Mouse (Mus musculus) brain, embryonic 14.5 days (tissue): ENCODE measurements around the gene Recql. TPM values are rescaled to one million over a fixed set of nuclear protein-coding genes. Genes with fewer than 3 reads are reported as not detected.
"Not testable (repeated sequence)": the region's sequence is repeated elsewhere in the genome, so short reads cannot be mapped to it uniquely, and the experiment has no call there.

Experiments
- DNase-seq: peaks from one replicate; pipeline ENCODE4 v3.0.0-alpha.2; 2011; ENCODE audit warnings: low read depth
- CTCF ChIP-seq: fragments of 200-500 bp; IDR thresholded peaks from 2 replicates; pipeline ENCODE4 v1.5.1; 2012; ENCODE audit warnings: inconsistent platforms, mild to moderate bottlenecking, moderate library complexity, borderline replicate concordance; ENCODE audit not compliant: insufficient read depth, insufficient read length; ENCODE audit errors: extremely low read depth
- POLR2A ChIP-seq: fragments of 200-500 bp; IDR thresholded peaks from 2 replicates; pipeline ENCODE4 v1.6.1; 2012; ENCODE audit warnings: mild to moderate bottlenecking, inconsistent platforms, borderline replicate concordance; ENCODE audit not compliant: poor library complexity, insufficient read depth, insufficient read length, severe bottlenecking; ENCODE audit errors: extremely low read depth
- polyA plus RNA-seq: library from polyadenylated mRNA; depleted of rRNA; stranded (reverse); fragments of >200 nt; gene quantifications from 2 replicates; pipeline ENCODE4 v1.2.3, GENCODE M21; 2012

Gene Recql
- polyA plus RNA-seq, 1 experiment: 19.5 TPM

DNA sequence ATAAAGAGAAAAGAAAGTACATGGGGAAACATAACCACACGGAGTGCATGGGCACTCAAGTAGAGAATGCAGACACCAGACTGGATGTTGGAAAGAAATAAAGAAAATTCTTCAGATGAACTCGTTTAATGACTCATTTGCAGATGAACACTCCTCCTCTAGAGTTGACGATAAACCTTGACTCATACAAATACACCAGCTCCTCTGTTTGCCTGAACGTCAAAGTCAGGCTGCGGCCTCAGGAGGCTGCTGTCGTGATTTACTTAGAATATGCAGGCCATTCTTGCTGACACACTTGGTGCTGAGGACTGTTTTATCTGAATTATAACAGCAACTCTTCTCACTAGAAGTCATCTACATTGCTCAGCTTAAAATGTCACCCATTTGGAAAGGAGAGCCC lies 24.9 kb downstream of the Recql start:
- no peak for TF ChIP-seq CTCF
- TF ChIP-seq POLR2A: no peak
- no peak for DNase-seq

DNA sequence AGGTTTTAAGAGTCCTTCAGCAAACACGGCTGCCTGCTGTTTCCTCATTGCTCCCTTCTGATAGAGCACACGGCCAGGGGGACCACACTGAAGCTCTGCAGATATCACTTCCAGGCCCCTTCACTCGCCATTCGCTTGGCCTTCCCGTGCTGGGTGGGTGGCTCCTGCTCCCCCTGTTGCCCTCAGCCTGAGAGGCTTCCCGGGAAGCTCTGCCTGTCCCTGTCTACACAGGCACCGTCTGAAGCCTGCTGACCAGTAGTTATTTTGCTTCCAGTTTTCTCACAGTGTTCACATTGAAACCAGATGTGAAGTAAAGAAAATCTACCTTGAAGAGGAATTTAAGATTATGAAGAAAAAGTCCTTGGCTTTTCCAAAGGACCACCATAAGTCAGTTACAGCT lies 29.8 kb downstream of the Recql start:
- no peak for DNase-seq
- no peak for TF ChIP-seq CTCF
- no peak for TF ChIP-seq POLR2A

DNA sequence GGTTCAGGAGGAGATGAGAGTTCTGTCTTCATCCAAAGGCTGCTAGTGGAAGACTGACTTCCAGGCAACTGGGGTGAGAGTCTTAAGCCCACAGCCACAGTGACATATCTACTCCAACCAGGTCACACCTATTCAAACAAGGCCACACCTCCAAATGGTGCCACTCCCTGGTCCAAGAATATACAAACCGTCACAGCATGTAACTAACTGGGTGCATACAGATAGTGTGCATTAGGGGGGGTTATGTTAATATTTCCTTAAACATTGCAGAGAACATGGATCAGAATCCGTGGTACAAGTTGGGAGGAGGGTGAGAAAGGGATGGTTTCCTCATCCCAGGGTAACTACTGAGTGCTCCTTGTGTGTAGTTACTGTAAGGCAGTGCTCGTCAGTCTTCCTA lies 34.8 kb downstream of the Recql start:
- DNase-seq: not testable (repeated sequence)

DNA sequence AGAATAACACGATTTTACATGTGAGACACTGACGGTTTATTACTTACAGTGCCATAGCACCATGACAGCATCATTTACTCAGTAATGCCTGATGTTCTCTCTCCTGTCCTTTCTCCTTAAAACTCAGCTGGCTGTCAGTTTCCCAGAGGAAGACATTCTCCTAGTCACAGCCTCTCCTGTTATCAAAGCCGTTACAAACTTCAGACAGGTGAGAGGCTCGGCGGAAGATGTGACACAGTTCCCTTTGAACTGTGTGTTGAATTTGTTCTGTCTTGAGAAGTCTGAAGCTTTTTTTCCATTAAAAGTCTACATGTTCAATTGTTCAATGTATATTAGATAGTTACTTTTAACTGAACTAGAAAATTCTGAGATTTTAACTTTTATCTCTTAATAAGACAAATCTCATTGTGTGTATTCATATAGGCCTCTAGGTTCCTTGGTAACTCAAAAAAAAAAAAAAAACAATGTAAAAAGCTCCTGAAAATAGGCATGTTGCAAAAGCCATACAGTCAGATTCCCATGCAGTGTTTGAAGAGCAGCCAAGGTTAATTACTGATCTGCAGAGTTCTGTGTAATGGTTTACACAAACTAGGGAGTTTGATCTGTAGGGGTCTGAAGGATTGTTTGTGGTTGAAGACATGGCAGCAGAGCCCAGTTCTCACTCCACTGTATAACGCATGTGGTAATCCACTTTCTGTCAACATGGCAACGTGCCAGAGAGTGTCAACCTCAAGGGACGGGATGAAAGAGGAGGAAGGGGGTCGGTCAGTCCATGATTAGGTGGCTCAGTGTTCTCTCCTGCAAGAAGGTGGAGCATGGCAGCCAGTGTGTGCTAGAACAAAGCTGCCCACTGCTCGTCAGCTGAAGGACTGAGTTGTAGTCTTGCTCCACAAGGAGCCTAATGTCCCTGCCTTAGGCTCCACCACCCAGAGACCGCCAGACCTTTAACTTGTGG lies 39.2 kb downstream of the Recql start:
- TF ChIP-seq POLR2A (no peak), CTCF (no peak)
- DNase-seq: peak; percentile 11

DNA sequence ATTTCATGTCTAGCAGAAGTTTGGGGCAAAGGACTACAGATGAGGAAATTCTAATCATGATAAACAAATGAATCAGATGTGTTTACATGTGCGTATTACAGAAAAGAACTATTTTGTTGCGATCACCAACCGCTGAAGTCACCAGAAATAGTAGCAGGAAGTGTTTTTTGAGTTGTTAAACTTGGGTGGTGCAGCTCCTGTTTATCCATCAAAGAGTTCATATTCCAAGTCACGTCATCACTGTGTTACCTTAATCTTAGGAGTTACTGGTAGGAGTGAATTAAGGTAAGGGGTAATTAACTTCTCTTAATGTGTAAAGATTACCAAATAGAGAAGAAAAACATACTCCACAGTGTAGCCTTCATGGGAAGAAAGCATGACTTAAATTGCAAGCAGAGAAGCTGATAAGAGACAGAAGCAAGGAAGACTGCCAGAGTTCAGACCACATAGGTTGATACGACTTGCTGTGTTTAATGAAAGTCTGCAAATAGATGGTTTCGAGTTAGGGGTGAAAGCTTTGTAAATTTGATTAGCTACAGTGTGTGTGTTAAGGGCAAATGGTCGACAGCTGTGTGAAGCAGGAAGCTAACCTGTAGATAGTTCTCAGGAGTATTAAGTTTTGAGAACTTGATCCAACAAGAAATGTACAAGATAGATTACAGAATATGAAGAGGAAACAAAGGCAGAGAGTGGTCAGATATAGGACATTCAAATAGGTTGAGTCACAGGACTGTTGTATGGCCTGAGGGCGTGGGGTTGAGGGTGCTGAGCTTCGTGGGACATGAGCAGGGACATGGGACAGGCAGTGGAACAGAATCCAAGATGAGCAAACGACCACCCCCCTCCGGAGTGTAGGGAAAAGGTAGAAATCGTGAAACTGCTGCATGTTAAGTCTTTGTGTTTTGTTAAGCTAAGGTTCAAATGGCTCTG lies 40.4 kb downstream of the Recql start:
- TF ChIP-seq CTCF (no peak), POLR2A (no peak)
- no peak for DNase-seq

DNA sequence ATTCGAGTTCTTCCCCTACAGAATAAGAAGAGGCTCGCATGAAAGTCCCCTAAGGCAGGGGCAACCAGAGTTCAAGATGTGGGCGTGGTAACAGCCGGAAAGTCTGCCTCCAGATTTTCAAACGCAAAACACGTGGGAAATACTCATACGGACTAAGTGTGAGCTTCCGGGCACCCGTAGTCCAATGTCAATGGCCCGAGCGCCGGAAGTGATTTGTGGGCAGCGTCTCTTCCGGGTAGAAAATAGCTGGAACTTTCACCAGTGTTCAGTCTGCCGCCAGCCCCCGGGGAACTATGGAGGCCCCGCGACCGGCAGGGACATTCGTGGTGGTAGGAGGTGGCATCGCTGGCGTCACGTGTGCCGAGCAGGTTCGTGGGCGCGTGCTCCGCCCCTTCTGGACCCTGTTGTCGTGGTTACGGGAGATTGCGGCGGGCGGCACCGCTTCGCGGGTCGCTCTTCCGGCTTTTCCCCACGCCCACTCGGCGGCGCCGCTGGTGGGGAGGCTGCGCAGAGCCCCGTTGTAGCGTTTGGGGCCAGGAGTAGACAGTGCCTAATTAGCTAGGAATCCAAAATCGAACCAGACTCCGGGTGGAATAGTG lies 41.3 kb downstream of the Recql start, which contains the start of gene Pyroxd1:
TSS of gene Pyroxd1 (plus strand) at position 215 of the 599 bp plus-strand sequence.
- TF ChIP-seq POLR2A (no peak), CTCF (no peak)
- peak; percentile 98 for DNase-seq

DNA sequence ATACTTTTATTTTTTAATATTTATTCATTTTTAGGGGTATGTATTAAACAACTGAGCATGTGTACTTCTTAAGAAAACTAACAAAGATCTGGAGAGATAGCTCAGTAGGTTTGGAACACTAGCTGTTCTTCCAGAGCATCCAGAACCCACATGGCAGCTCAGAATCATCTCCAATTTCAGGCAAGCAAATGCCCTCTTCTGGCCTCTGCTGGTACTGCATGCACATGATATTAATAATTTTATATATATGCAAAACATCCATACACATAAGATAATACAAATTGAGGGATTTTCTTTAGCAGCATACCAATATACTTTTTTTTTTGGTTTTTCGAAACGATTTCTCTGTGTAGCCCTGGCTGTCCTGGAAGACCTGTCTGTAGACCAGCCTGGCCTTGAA lies 43.3 kb downstream of the Recql start:
- TF ChIP-seq POLR2A: no peak
- peak; percentile 62; the same call in 1 of the 2 replicates for TF ChIP-seq CTCF
- DNase-seq: peak; percentile 64

DNA sequence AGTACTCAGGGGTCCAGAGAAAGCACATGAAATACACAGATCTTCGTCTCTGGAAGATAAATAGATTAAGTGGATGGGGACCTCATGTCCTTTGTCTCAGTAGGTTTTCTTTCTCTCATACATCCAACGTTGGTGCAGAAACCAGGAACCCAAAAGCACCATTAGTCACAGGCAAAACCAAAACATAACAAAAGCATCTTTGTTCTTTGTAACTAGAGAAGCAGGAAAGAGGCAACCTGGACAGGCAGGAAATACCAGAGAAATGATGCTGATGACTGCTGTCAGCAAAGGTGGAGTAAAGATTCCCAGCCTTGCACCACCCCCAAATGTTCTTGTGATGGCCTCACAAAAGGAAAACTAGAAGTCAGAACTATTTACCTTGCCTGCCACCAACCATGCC lies 47.3 kb downstream of the Recql start:
- DNase-seq: no peak
- TF ChIP-seq POLR2A (no peak), CTCF (no peak)

DNA sequence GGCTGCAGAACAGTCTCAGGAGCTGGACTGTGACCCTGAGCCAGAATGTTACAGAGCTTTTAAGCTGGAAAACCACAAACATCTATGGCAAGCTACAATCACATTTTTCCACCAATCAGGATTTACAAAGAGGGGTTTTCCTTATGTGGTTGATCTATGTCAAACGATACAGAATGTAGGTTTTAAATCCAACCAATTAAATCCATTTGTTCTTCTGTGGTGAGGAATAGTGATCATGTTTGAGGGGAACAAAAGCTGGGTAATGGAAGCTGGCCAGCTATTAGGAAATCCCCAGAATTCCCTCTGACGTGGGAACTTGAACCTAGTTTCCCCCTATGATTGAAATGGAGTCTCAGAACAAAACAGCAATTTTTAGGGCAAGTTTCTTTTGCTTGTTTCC lies 47.9 kb downstream of the Recql start:
- no peak for DNase-seq
- TF ChIP-seq CTCF (no peak), POLR2A (no peak)

DNA sequence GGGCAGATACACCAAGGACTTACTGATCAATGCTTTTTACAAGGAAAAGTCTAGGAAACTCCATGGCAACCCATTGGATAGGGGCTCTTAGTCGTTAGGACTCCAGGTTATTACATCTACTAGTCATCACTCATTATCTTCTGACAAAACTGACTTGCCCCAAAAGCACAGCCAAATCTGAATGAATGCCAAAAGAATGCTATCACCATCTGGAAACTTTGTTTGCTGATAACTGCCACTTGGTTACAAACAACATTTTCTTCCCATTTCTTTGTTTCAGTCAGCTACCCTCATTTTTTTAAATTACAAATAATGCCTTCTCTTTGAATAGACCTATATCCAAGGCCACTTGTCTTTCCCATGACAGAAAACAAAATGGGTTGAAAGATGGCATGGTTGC lies 57.7 kb downstream of the Recql start:
- no peak for TF ChIP-seq CTCF
- no peak for TF ChIP-seq POLR2A
- DNase-seq: no peak

DNA sequence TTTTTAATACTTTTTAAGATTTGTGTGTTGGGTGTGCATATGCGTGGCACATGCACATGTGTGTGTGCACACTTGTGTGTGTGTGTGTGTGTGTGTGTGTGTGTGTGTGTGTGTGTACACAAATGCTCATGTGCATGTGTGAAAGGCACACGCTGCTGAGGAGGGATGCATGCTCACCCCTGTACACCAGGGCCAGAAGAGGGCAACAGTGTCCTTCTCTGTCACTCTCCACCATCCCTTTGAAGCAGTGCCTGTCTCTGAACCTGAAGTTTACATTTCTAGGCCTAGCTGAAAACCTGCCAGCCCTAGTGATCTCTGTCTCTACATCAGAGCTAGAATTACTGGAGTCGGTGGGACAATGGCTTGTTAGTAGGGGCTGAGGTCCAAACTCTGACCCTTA lies 60.3 kb downstream of the Recql start:
- TF ChIP-seq POLR2A: no peak
- no peak for TF ChIP-seq CTCF
- no peak for DNase-seq
